Mouse (Mus musculus) inflammation-experienced regulatory T-cells, adult 6 months (primary cell): ENCODE measurements around the gene Kif4. TPM values are rescaled to one million over a fixed set of nuclear protein-coding genes. Genes with fewer than 3 reads are reported as not detected.

Experiments used
- ATAC-seq: one replicate; pipeline ENCODE4 v1.8.0; 2017
- polyA plus RNA-seq, 3 experiments: library from polyadenylated mRNA; unstranded; fragments of 100-300 nt; shearing (Covaris generic); gene quantifications; one replicate each; pipeline ENCODE4 v1.2.1; 2017

Gene Kif4
- polyA plus RNA-seq, 3 experiments from 2014 or later, result 1.9 to 19.0 (median 2.4) TPM

DNA sequence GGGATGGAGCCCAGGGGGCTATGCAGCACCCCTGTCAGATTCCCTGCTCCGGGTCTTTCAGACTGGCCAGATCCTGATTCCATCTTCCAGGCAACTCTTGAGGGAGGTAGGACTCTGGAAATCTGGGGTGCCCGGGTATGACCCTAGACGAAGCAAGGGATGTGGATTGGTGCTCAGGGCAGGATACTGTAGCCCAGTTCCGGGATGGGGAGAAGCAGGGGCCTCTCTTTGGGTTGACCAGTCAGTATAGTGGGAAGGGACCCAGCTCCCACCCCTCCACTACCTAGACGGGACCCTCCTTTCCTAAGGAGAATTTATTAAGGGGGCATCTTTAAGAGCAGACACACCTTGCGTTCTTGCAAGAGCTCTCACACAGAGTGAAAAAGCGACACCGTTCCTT, 104.7 kb downstream of the Kif4 start:
- no peak for ATAC-seq

DNA sequence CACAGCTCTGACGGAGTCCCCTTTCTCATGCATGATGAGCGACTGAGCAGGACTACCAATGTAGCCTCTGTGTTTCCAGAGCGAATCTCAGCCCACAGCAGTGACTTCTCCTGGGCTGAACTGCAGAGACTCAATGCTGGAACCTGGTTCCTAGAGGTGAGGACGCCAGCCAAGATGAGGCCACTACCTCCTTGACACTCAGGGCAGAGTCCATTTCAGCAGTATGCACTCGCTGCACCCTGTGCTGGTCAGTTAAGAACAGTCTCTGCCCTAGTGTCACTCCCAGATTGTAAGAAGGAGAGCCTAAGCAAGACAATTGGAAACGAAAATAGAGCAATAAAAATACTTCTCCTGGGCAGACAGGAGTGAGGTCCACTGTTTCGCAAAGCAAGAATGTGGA, 108.8 kb downstream of the Kif4 start:
- ATAC-seq, result no peak

DNA sequence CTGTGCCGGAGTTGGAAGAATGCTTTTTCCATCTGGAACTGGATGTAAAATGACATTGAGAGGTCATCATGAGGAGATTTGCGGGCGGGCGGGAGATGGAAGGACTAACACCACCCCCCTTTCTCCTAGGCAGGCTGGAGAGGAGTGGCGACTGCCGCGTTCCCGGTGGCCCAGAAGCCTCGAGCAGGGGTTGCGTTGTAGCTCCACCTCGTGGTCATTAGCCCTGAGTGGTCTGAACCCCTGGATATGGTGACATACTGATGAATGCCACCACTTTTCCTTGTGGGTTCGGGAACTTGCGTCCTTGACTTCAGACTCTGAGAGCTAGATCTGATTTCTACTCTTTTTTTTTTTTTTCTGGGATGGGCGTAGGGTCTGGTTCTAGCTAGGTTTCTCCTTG, 113.4 kb downstream of the Kif4 start:
- no peak for ATAC-seq

DNA sequence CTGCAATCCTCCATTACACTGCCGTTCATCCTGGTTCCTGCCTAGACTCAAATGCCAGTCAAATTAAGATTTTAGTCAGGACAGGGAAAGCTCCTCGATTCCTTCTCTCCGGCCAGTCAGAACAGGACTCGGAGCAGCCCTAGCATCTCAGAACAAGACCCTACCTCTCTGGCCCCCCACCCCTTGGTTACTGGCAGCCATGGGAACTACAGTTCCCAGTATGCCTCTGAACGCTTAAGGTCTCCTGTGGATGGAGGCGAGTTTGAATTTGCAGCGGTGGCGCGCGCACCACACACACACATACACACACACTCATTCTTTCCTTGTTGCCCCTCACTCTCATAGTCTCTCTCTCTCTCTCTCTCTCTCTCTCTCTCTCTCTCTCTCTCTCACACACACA, 113.9 kb downstream of the Kif4 start:
- ATAC-seq, result no peak

DNA sequence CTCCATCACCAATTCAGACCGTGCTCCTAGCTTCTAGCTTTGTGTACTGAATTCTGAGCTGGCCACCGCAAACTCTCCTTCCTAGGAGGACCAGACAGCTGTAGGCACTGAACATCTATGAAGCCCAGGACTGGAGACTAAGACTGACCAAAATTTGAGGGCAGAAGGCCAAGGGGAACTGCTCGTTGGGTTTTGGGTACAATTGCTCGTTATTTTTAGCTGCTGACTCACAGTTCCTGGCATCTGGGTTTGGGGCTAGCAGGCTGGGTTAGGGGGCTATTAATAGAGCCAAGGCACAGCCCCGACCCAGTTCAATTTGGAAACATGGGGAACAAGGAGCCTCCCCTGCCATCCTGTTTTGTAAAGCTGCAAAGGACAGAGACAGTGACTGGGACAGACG, 115.2 kb downstream of the Kif4 start:
- ATAC-seq, result no peak

DNA sequence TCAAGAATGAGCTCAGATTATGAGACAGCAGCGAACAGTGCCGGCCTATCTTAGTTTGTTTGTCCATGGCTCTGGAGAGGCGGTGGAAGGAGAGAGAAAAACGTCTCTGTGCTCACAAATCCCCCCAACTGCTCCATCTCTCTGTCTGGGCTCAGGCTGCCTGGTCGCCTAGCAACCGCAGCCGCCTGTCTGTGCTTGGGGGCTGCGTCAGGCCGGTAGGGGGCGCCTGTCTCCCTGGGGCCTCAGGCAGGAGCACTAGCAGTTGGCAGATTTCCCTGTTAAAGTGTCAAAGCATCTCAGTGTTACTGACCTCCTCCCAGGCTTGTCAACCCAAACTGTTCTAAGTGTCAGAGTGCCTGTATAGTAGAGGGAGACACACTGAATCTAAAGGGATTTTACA, 116.4 kb downstream of the Kif4 start:
- ATAC-seq, result no peak

DNA sequence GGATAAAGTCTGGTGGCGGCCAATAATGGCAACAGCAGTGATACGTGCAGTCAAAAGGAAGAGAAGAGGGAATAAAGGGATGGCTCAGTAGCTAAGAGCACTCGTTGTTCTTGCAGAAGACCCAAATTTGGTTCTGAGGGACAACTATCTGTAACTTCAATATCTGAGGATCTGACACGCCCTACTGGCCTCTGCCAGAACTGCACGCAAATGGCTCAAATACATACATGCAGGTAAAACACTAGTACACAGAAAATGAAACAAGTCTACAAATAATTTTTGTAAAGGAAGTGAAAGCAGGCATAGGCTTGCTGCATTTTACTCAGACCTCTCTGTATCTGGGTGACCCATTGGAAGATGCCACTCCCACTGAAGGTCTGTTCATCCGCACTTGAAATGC, 140.3 kb downstream of the Kif4 start:
- ATAC-seq, result no peak

DNA sequence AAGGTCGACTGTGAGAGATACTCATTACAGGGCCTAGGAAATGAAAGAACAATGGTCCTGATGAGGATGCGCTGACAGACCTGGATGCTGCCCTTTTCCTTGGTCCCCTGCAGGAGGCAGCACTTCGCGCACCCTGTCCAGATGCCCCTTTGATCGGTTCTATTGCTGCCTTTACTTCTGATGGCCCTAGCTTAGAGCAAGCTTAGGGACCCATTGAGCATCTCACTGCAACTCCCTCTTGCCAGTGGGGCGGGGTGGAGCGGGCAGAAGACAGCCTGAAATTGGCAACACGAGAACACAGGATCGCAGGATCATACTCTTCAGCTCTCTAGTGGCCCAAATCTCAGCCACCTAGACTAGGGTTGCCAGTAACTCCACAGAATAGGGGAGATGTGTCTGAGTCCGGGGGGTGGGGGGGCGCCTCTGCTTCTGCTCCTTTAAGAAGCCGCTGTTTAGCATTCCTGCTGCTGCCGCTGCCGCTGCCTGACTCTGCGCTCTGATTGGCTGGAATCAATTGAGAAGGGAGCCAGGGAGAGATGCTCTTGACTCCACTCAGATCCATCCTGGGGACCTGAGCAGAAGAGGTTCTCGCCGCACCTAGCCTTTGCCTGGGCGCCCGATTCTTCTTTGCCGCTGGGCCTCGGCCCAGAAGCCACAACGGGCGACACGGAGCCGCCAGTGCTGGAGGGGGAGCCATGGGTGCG, 141.8 kb downstream of the Kif4 start, which contains the start of gene Dlg3:
Dlg3 (plus strand) TSS at position 542 of the 704 bp plus-strand sequence.
- ATAC-seq, result peak; percentile 76

DNA sequence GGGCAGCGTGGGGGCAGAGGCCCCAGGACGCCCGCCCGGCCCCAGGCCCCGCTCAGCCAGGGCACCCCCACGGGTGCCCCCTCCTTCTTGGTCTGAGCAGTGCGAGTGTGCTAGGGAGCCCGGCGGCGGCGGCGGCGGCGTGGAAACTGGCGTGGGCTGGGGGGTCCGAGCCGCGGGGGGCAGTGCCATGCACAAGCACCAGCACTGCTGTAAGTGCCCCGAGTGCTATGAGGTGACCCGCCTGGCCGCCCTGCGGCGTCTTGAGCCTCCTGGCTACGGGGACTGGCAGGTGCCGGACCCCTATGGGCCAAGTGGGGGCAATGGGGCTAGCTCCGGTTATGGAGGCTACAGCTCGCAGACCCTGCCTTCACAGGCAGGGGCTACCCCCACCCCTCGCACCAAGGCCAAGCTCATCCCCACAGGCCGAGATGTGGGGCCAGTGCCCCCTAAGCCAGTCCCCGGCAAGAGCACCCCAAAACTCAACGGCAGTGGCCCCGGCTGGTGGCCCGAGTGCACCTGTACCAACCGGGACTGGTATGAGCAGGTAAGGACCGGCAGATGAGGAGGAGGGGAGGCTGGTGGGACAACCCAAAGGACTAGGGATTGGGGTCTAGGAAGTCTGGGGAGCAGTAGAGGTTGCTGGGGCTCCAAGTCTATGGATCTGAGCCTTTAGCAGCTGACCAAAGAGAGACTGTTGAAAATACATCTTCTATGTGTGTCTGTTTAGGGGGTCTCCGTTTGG, 142.5 kb downstream of the Kif4 start:
- peak; percentile 23 for ATAC-seq

DNA sequence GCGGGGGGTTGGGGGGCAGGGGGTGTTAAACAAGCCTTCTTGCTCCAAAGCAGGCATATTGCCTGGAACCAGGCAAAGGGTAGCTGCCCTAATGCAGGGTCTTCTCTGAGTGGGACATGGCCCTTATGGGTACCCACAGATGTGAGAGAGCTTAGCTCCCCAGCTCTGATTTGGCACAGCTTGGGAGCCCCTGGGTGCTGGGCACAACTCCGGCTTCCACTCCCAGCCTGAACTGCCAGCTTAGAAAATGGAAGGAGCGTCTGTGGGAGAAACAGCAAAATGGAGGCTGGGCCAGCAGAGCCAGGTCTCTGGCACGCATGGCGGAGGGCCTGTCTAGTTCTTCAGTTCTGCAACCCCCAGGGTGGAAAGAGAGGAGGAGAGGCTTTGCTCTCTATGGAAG, 143.7 kb downstream of the Kif4 start:
- ATAC-seq, result no peak

DNA sequence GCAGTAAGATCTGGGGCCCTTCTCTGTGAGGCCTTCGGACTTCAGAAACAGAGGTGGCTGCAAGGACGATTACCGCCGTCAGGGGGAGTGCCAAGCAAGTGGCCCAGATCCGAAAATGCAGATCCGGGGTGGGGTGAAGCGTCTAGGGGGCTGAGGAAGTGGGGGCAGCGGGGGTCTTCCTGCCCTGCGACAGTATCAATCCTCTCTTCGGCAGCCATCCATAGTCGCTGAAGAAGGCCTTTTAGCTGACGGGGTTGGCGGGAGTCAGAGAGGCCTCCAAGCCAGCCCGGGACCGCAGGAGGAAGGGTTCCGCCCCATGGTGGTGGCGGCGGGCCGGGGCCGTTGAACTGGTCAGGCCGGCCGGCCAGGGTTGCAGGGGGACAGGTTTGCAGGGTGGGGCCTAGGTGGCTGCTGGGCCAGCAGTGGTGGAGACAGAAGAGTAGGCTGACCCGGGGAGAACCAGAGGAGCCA, 148.8 kb downstream of the Kif4 start:
- peak; percentile 68 for ATAC-seq

DNA sequence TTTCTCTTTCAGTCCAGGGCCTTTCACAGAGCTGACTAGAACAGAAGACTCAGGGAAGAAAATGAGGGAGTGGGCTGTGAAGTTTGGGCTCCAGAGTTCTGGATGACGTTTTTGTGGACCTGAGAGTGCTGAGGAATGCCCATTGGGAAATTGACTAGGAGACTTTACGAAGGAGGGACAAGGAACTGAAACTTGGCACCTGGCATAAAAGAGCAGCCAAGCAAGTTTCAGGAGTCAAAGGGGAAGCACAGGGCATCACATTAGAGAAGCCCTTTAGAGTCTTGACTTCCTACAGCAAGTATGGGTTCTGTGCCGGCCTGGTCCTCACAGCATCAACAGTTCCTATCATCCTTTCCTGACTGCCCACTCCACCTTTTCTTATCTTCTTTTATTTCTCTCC, 149.9 kb downstream of the Kif4 start:
- ATAC-seq, result no peak

DNA sequence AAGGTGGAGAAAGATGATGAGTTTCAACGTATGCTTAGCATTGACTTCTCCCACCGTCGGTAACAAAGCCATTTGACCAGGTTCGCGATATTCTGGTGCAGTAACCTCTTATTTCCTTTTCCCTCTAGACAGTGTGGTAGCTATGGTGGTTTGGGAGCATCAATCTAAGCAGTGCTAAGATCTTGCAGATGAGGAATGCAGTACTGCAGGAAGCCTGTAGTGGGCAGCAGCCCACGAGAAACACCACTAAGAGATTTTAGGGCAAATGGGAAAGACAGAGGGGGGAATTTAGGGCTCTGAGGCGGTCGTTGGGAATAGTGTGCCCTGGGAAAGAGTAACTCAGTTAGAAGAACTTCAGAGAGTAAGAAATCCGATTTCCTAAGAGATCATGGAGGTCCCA, 151.0 kb downstream of the Kif4 start:
- peak; percentile 47 for ATAC-seq

Other genes with a start within 250 kb of the Kif4 start
- not detected for gene Otud6a, start 196.7 kb upstream of the Kif4 start, polyA plus RNA-seq
- under 1 TPM; 0.65 to 0.98 (median 0.77) TPM for gene Awat2, start 183.0 kb upstream of the Kif4 start, polyA plus RNA-seq
- 10 to 100 TPM; 72.8 to 90.9 (median 83.2) TPM for gene Igbp1, start 131.4 kb upstream of the Kif4 start, polyA plus RNA-seq
- not detected for gene Dgat2l6, start 100.9 kb upstream of the Kif4 start, polyA plus RNA-seq
- not detected for gene Awat1, start 53.5 kb upstream of the Kif4 start, polyA plus RNA-seq
- under 1 TPM in 1 of 3 experiments, not detected in 2; 0.16 TPM for gene P2ry4, start 30.9 kb upstream of the Kif4 start, polyA plus RNA-seq
- not detected for gene Arr3, start 20.2 kb upstream of the Kif4 start, polyA plus RNA-seq
- 10 to 100 TPM; 48.5 to 78.3 (median 60.0) TPM for gene Pdzd11, start 831 bp downstream of the Kif4 start, polyA plus RNA-seq
- not detected for gene Gdpd2, start 104.1 kb downstream of the Kif4 start, polyA plus RNA-seq
- 1 to 10 TPM; 1.3 to 7.7 (median 4.5) TPM for gene Dlg3, start 142.0 kb downstream of the Kif4 start, polyA plus RNA-seq